Mouse (Mus musculus): ENCODE measurements around the gene Pced1b.
"Not testable (repeated sequence)": the region's sequence is repeated elsewhere in the genome, so short reads cannot be mapped to it uniquely, and the experiment has no call there.

Pced1b gene

GRCm38 (mm10) chr15:97345917-97346316 is 99.0 kb downstream of the Pced1b start:
- DNase-seq = no peak

DNA sequence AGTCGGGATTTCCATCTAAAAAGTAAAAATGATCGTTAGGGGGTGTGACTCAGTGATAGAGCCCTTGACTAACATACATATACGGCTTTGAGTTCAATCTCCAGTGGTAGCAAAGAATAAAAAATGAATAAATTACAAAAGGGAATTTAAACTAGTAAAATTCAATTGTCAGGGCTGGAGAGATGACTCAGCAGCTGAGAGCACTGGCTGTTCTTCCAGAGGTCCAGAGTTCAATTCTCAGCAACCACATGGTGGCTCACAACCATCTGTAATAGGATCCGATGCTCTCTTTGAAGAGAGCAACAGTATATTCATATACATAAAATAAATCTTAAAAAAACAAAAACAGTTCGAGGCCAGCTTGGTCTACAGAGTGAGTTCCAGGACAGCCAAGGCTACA is 99.5 kb downstream of the Pced1b start:
- DNase-seq = no peak

DNA sequence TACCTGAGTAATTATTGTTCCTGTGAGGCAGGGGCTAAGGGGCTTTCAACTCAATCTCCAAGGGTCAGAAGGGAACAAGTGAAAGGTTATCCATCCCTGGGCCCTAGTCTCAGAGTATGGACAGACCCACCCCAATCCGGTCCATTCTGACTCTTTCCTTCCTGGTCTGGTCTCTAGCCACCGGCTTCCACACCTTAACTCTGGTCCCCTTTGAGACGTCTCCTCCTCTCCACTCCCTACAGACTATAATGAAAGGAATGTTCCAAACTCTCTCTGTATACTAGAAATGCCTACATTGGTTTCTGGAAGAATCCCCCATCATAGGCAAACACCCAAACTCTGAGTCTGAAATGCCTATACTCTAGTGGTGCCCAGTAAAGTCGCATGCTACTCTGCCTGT is 100.0 kb downstream of the Pced1b start:
- DNase-seq = no peak

- DNase-seq = no peak
Observed at GRCm38 (mm10) chr15:97348566-97349315, 101.8 kb downstream of the Pced1b start.

DNA sequence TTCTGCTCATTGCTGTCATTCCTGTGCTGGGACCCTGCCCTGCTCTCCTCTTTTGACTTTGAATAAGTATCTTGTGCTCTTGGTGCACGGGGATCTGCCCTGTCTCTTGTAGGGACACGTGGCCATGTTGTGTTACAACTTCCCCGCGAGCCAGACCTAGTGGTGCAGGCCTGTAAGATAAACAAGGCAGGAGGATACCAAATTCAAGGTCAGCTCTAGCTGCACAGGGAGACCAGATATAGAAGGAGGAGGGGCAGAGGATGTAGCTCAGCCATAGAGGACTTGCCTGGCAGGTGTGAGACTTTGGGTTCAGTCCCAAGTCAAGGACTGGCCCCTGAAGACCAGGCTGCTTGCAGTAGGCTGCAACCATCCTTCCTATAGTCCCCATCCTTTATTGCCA is 103.6 kb downstream of the Pced1b start:
- DNase-seq = no peak

GRCm38 (mm10) chr15:97351016-97351415 is 104.1 kb downstream of the Pced1b start:
- no peak for DNase-seq

- no peak for DNase-seq
Observed at GRCm38 (mm10) chr15:97351681-97352080, 104.8 kb downstream of the Pced1b start.

GRCm38 (mm10) chr15:97355676-97356303 is 108.9 kb downstream of the Pced1b start:
- no peak for DNase-seq

DNA sequence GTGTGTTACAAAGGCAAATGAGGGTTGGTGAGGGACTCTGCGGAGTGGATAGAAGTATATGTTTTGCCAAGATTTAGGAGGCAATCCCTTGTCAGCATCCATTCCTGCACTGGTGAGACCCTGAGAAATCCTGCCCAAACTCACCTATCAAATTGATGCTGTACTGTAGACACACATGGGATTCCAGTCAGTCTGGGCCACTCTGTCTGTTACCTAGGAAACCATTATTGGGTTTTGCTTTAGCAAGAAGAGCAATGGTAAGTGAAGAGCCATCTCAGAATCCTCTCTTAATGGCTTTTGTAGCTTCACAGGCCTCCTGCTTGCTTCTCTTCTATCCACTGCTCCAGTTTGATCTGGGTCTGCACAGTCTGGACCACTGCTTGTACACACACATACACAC is 110.1 kb downstream of the Pced1b start:
- DNase-seq = no peak

DNA sequence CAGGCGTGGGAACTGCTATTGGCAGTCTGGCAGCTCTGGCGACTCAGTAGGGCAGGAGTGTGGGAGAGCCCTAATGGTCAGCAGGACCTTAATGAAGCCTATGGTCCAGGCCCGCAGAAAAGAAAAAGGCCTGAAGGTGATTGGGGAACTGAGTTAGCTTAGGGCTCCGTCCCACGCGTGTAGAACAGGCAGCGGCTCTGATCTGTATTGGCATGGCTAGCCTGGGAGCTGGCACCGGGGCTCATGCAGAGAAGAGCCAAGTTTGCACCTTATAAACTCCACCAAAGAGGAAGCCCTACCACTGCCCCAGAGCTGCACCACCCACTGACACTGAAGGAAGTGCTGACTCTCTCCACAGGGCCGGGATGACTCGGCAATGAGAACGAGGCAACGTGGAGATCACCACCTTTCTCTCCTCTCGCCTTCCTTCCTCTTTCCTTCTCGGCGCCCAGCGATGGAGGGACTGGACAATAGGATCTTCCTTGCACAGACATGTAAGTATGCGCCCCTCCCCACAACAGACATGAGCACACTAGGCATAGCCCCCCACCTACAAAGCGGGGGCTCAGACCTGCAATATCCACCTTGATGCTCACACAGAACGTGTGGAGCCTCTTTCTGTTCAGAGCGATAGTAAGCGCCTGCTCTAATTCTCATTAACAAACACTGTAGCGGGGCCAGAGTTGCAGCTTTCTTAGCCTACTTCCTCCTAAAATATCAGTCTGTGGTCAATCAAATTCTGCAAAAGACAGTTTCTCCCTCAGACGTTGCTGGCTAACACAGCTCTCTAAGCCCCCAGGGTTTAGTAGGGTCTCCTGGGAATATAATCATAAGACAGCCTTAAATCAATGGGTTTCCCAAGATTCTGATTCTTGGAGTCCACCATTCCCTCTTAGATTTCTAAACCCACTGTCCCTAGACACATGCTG is 114.2 kb downstream of the Pced1b start:
- no peak for DNase-seq

DNA sequence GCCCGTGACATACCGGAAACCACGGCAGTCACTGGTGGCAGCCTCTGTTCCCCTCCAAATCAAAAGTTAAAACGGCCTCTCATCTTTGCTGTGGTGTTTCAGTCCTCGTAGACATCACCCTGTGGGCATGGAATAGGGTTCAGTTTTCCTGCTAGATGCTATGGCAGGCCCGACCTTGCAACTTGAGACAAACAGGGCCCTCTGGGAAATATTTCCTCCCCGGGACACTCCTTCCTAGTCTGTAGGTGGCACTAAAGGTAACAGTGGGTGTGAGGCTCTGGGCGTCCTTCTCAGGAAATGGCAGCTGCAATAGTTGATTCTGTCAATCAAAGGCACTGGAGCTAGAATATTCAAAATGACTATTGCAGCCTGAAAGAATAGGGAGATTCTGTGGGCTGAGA is 114.9 kb downstream of the Pced1b start:
- no peak for DNase-seq

DNA sequence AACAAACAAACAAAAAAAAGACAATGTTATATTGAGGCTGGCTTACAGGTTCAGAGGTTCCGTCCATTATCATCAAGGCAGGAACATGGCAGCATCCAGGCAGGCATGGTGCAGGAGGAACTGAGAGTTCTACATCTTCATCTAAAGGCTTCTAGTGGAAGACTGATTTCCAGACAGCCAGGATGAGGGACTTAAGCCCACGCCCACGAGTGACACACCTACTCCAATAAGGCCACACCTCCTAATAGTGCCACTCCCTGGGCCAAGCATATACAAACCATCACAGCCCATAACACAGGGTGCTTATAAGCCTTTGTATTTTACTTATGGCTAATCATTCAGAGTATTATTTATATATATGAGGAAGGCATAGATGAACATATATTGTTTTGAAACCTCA is 117.4 kb downstream of the Pced1b start:
- not testable (repeated sequence) for DNase-seq

DNA sequence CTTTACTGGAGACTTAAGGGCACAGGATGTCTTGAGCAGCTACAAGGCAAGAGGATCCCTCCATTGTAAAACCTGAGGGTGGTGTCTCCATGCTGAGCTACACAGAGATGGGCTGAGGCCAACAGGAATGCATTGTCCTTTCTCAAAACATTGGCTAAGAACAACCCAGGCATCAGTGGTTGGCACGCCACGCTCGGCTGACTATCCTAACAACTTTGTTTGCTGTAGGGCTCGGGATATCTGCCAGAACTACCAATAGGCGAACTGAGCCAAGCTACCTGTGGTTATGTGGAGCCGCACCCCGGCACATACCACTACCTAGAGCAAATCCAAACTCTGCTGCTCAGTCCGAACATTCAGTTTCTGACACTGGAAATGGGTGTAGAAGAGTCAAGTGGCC is 118.1 kb downstream of the Pced1b start:
- DNase-seq = no peak

DNA sequence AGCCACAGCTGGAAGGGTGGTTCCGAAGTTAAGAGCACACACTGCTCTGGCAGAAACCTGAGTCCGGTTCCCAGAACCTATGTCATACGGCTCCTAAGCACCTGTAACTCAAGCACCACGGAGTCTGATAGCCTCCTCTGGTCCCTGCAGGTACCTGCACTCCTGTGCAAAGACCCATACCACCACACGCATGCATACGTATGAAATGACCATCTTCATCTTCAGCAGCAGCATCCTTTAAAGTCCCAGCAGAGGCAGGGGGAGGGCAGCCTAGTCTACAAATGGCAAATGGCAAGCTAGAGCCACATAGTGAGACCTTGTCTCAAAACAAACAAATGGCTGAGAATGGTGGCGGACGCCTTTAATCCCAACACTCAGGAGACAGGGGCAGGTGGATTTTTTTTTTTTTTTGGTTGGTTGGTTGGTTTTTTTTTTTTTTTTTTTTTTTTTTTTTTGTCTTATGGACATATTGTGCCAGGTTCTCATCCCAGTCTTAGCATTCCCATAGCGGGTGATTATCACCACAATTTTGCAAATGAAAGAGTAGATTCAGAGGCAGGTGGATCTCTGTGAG is 121.2 kb downstream of the Pced1b start:
- no peak for DNase-seq

GRCm38 (mm10) chr15:97368631-97369030 is 121.7 kb downstream of the Pced1b start:
- DNase-seq = no peak

DNA sequence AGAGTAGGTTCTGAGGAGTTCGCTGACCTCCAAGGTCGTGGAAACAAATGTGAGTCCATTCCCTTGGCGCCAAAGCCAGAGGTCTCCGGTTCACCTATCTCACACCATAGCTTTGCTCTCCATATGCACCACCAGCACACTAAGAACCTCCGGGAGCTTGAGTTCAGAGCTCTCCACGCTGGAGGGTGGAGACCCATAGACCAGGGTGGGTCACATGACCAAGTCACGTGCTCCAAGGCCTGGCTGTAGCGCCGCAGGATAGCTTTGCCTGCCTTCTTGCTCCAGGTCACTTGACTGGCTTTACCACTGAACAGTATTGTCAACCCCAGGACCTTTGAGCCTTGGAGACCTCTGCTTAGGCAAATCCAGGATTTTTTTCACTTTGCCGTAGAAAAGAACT is 122.2 kb downstream of the Pced1b start:
- DNase-seq = no peak

GRCm38 (mm10) chr15:97370880-97371279 is 124.0 kb downstream of the Pced1b start:
- DNase-seq = no peak

- not testable (repeated sequence) for DNase-seq
Observed at GRCm38 (mm10) chr15:97372043-97372442, 125.1 kb downstream of the Pced1b start.

DNA sequence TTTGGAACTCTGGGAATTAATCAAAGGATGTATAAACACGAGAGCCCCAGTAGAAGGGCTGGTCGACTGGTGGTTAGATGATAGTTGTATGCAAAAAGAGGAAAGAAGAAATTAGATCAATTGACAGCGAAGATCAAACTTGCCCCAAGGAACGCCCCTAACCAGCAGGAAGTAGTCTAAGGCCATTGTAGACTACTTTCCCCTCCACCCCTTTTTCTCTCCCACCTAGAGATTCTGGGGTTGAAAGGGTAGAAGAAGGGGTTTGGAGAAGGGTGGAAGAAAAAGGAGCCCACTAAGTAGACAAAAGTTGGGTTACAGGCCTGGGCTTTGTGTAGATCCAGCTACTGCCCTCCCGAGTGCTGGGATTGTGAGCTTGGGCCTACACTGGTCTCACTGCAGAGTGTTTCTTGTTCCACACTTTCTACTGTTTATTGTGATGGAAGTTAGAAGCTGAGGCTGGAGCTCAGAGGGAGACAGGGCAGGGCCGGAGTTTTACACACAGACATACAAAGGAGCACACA is 125.8 kb downstream of the Pced1b start:
- no peak for DNase-seq

- no peak for DNase-seq
Observed at GRCm38 (mm10) chr15:97373203-97374084, 126.5 kb downstream of the Pced1b start.

DNA sequence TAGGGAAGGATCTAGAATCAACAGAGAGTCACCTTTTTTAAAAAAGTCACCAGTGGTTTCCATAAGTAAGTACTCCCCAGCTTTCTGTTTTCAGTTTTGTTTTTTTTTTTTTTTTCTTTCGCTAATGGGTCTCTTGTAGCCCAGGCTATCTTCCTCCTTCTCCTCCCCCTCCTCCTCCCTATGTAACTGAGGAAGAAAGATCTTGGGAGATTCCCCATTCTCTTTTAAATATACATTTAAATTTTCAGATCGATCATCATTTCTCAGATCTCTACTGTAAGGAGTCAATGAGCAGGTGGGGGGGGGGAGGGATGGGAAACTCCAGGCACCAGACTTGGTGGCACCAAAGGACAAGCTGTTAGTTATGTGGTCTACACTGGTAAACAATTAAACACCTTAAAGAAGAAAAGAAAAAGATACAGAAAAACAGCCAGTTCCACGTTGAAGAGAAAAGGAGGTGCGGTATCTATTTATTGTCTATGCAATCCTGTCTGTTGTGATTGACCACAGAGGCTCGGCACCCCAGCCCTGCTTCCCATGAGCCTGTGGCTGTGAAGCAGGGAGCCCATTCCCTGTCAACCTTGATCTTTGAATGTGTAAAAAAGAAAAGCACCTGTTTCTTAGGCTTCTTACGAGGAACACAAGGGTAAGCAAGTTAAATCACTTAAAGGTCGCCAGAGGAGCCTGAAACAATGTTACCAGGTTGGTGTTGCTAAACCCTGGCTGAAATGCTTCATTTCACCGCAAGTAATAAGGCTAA is 127.4 kb downstream of the Pced1b start:
- DNase-seq = no peak
